Mouse (Mus musculus) limb, embryonic 13.5 days (tissue): ENCODE measurements at regions not wholly inside any gene's neighbourhood (a gene's known extent, or its start where the extent isn't known, plus 50 kb on each side); places are given as distances from the start of the nearest gene placed in this dataset.

ENCODE experiments used
- ATAC-seq: fragments of 200-750 bp; cut with Nextera tagmentation; 2 replicates; pipeline ENCODE4 v1.8.0; 2017; ENCODE audit warnings: low read depth, moderate number of reproducible peaks, moderate TSS enrichment; ENCODE audit not compliant: low FRiP score
- H3K27ac ChIP-seq: fragments of 300-500 bp; sonication (generic); 2 replicates; pipeline ENCODE4 v1.5.1; 2015; ENCODE audit warnings: inconsistent platforms, mild to moderate bottlenecking, moderate library complexity
- H3K27me3 ChIP-seq: fragments of 300-500 bp; sonication (generic); 2 replicates; pipeline ENCODE4 v1.6.1; 2015; ENCODE audit warnings: mild to moderate bottlenecking, inconsistent platforms
- H3K36me3 ChIP-seq: fragments of 300-500 bp; sonication (generic); 2 replicates; pipeline ENCODE4 v1.6.1; 2015; ENCODE audit warnings: inconsistent platforms, mild to moderate bottlenecking, moderate library complexity
- H3K4me1 ChIP-seq: fragments of 300-500 bp; sonication (generic); 2 replicates; pipeline ENCODE4 v1.6.1; 2015; ENCODE audit warnings: inconsistent platforms
- H3K4me2 ChIP-seq: fragments of 300-500 bp; sonication (generic); replicated peaks from 2 replicates; pipeline ENCODE4 v1.6.1; 2015; ENCODE audit warnings: inconsistent platforms, mild to moderate bottlenecking, moderate library complexity
- H3K4me3 ChIP-seq: fragments of 300-500 bp; sonication (generic); 2 replicates; pipeline ENCODE4 v1.5.1; 2015; ENCODE audit warnings: moderate library complexity, mild to moderate bottlenecking, inconsistent platforms
- H3K9ac ChIP-seq: fragments of 300-500 bp; sonication (generic); 2 replicates; pipeline ENCODE4 v1.6.1; 2015; ENCODE audit warnings: mild to moderate bottlenecking, inconsistent platforms
- H3K9me3 ChIP-seq: fragments of 300-500 bp; sonication (generic); 2 replicates; pipeline ENCODE4 v1.6.1; 2016; ENCODE audit warnings: inconsistent platforms
- WGBS: fragments of 180-500 bp; shearing (Covaris S2); methylation state at CpG from one replicate; pipeline ENCODE4 v1.1.7; 2015; 5-methylcytosine and 5-hydroxymethylcytosine counted together

DNA sequence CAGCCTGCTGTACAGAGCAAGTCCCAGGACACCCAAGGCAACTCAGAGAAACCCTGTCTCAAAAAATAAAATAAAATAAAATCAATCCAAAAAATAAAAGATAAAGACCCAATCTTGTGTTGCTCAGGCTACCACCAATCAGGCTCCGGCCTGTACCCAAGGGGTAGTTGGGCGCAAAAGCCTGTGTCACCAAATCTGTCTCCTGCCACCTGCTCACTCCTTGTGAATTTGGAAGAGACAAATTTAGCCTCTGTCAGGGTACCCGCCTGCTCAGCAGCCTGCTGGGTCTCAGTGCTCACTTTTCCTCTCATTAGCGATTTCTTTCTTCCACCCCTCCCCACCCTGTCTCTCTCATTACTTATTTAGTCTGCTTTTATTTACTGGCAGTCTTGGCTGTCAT lies 54.6 kb downstream of the Sox4 start:
- no peak for ATAC-seq
- Histone ChIP-seq H3K36me3 (no peaks in the 10 kb centered on the region), H3K9me3 (peaks cover 10% of the 10 kb centered on the region), H3K4me1 (no peaks in the 10 kb centered on the region), H3K9ac (no peak overlapping the region), H3K4me3 (no peak overlapping the region), H3K27ac (no peak overlapping the region), H3K27me3 (no peaks in the 10 kb centered on the region), H3K4me2 (no peak overlapping the region)
- WGBS = 79% methylated on average over 4 of the region's 4 CpGs

DNA sequence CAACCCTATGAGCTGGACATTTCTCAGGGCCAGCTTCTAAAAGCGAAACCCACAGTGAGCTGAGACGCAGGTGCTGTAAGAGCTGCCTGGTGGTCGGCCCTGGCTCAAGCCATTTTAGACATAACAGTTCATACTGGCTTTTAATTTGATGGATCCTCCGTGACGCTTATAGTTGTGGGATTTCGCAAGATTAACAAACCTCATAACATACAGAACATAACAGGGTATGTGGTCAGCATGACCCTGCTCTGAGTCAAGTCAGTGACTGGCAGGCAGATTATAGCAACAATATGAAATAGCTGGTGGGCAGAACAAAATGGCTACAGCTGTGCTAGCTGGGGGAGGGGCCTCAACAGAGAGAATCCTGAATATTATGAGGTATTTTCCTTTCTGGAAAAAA lies 60.6 kb downstream of the Sox4 start:
- Histone ChIP-seq H3K9ac (no peak overlapping the region), H3K9me3 (peaks cover 10% of the 10 kb centered on the region), H3K4me3 (no peak overlapping the region), H3K27me3 (peaks cover 6% of the 10 kb centered on the region), H3K27ac (no peak overlapping the region), H3K4me1 (no peaks in the 10 kb centered on the region), H3K4me2 (no peak overlapping the region), H3K36me3 (no peaks in the 10 kb centered on the region)
- ATAC-seq = no peak
- 82% methylated on average over 6 of the region's 6 CpGs for WGBS

DNA sequence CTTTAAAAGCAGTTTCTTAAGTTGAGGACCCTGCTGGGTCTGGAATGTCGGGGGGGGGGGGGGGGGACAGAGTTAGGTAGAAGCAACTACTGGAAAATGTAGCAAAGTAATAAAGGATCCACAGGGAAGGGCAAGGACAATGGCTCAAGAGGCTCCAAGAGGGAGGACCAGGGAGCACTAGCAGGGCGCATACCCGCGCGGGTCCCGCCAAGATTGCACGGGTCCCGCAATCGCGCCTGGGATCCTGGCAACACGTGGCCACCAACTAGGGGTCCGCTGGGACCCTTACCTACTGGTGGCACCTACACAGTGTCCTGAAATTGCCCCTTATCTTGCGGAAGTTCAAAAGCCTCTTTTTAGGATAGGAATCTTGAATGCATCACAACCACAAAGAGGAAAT lies 66.4 kb downstream of the Sox4 start:
- Histone ChIP-seq H3K9ac (no peak overlapping the region), H3K27me3 (peaks cover 30% of the 10 kb centered on the region), H3K4me2 (peak overlapping the region; percentile 49), H3K27ac (no peak overlapping the region), H3K4me3 (no peak overlapping the region; the same call in 1 of the 2 replicates), H3K36me3 (no peaks in the 10 kb centered on the region), H3K9me3 (no peaks in the 10 kb centered on the region; the same call in 1 of the 2 replicates), H3K4me1 (peaks cover 27% of the 10 kb centered on the region)
- 13% methylated on average over 13 of the region's 13 CpGs for WGBS
- ATAC-seq = no peak

DNA sequence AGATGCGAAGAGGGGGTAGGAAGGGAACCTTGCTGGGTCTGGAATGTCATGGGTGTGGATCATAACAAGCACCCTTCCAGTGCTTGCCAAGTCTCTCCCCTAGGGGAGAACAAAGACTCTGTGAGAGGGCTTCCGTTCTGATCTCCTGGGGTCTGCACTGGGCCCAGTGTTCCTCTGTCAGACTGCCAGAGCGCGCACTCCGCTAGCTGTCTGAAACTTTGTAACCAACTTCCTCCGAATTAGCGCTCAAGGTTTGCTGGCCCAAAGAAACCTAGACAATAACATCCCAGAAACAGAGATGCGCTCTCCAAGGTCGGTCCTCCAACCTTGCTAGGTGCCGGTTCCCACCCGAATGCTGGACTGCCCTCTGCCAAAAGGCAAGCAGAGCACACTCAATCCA lies 66.8 kb downstream of the Sox4 start:
- Histone ChIP-seq H3K4me1 (peaks cover 32% of the 10 kb centered on the region), H3K27me3 (peaks cover 30% of the 10 kb centered on the region), H3K4me2 (peak overlapping the region; percentile 49), H3K9me3 (no peaks in the 10 kb centered on the region; the same call in 1 of the 2 replicates), H3K27ac (no peak overlapping the region), H3K4me3 (peak overlapping the region; percentile 5), H3K9ac (no peak overlapping the region), H3K36me3 (no peaks in the 10 kb centered on the region)
- ATAC-seq = no peak
- WGBS = 12% methylated on average over 11 of the region's 11 CpGs

DNA sequence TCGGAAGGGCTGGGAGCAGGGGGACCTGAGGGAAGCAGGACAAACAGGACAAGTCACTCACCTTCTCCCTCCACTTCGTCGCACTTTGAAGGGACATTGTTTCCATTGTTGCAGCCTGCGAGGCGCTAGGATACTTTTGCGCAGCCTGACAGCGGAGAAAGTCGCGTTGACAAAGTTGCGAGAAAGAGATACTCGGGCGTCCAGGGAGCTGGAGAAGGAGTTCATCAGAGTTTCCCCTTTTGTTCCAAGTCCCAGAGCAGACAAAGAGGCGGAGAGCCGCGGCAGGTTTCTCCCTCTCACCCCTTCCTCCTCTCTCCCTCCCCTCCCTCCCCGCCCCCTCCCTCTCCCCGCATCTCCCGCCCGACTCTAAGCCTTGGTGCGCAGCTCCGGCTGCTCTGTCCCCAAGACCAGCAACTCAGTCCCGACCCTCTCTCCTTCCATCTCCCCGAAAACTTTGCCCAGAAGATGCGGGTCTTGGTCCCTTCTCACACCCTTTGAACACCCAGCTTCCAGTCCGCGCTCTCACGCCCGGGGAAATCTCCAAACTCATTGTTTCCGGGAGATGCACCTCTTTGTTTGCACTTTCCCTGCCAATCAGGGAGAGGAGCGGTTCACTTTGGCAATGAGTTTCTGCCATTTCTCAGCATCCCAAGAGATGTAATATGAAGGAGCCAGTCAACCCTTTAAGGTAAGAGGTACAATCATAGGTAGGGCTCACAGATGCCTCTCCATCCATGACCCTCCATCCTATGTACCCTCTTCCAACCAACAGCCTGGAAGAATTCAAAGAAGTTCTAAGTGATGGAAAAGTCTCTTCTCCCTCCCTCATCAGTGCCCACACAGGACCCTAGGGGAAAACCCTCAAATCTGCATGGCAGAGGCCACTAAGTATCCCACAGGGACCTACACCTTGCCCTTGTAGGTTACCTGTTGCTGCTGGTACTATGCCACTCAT lies 68.2 kb downstream of the Sox4 start:
- under 1% methylated on average over 29 of the region's 30 CpGs for WGBS
- Histone ChIP-seq H3K4me3 (peak overlapping the region; percentile 60), H3K36me3 (no peaks in the 10 kb centered on the region), H3K27me3 (peaks cover 30% of the 10 kb centered on the region), H3K27ac (peak overlapping the region; percentile 52; the same call in 1 of the 2 replicates), H3K4me1 (peaks cover 42% of the 10 kb centered on the region), H3K9me3 (no peaks in the 10 kb centered on the region; the same call in 1 of the 2 replicates), H3K4me2 (peak overlapping the region; percentile 74), H3K9ac (peak overlapping the region; percentile 83)
- ATAC-seq = peak; percentile 75; the same call in 1 of the 2 replicates

DNA sequence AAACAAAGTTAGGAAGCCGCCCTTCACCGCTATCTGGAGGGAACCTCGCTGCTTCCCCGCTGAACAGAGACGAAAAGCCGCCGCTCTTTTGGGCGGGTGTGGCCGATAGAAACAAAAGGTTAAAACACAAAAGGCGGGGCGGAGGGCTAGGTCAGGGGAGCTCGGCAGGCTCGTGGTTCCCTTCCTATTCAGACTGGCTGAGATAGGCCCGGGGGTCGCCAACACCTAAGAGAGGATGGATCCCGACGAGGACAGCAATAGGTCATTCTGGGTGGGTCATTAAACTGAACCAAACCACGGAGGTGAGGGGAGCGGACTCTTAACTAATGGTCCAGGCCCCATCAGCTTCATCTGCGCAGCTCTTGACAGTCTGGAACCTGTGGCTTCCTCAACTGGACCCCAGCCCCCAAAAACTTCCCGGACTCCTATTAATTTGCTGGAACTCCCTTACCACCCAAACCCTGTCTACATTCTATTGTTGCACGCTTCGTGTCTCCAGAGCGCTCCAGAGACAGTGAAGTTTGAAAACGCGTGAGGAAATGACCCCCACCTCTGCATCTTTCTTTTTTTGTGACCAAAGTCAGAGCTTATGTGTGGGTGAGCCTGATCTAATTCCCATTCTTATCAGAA lies 69.2 kb downstream of the Sox4 start:
- Histone ChIP-seq H3K9me3 (no peaks in the 10 kb centered on the region), H3K27me3 (peaks cover 30% of the 10 kb centered on the region), H3K27ac (peak overlapping the region; percentile 52; the same call in 1 of the 2 replicates), H3K36me3 (no peaks in the 10 kb centered on the region), H3K4me3 (peak overlapping the region; percentile 60), H3K4me2 (peak overlapping the region; percentile 74), H3K9ac (peak overlapping the region; percentile 83), H3K4me1 (peaks cover 52% of the 10 kb centered on the region)
- ATAC-seq = peak; percentile 42; the same call in 1 of the 2 replicates
- WGBS = 0% methylated on average over 26 of the region's 26 CpGs

DNA sequence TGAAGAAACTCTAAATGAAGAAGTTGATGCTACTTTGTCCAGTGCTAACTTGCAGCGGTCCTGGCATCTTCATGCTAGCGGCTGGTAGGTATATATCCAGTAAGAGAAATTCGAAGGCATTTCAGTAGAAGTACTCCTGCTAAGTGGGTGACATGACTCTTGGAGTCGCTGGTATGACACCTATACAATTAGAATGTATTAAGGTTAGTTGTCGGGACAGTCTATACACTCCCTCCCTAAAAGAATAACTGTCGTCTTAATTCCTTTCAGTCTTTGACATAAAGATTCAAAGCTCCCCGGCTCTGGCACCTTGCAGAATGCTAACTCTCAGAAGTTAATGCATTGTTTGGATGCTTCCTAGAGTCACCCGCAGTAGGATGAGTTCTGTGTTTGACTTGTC lies 70.1 kb downstream of the Sox4 start:
- Histone ChIP-seq H3K4me2 (peak overlapping the region; percentile 74), H3K27me3 (peaks cover 29% of the 10 kb centered on the region), H3K9ac (peak overlapping the region; percentile 83), H3K4me1 (peaks cover 61% of the 10 kb centered on the region), H3K27ac (no peak overlapping the region), H3K9me3 (no peaks in the 10 kb centered on the region), H3K36me3 (peaks cover 8% of the 10 kb centered on the region; the same call in 1 of the 2 replicates), H3K4me3 (peak overlapping the region; percentile 60)
- 35% methylated on average over 8 of the region's 8 CpGs for WGBS
- ATAC-seq = no peak

DNA sequence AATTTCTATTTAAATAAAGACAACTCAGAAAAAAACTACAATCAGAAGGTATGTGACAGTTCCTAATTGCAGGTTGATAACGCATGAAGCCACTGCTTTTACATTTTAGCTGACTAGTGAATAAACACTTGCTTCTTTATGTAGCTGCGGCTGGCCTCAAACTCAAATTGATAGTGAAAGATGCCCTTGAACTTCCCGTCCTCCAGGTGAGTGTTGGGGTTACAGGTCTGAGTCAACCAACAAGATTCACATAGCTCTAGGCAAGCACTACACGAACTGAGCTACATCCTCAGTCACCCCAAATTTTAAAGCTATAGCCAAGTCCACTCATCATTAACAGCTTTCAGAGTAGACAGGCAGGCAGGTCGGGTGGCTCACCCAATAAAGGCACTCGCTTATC lies 72.6 kb downstream of the Sox4 start:
- Histone ChIP-seq H3K9me3 (no peaks in the 10 kb centered on the region), H3K4me1 (peaks cover 58% of the 10 kb centered on the region), H3K27ac (no peak overlapping the region), H3K4me2 (peak overlapping the region; percentile 68), H3K4me3 (peak overlapping the region; percentile 60), H3K9ac (no peak overlapping the region), H3K36me3 (peaks cover 21% of the 10 kb centered on the region), H3K27me3 (peaks cover 4% of the 10 kb centered on the region)
- 56% methylated on average over 6 of the region's 6 CpGs for WGBS
- ATAC-seq = no peak

DNA sequence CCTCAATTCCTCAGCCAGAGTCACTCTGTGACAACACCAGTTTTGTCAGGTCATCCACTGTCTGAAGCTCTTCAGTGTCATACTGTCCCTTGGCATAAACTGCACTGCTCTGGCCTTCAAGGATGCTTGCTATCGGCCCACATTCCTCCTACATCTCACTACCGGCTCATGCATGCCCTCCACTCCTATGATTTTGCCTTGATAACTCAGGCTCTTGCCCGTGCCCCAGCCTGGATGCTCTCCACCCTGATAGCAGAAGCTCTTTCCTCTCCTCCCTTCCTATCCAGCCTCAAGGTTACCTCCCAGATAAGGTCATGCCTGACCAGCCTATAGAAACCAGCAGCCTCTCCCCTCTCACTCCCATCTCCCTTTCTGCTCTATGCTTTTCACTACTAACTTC lies 74.8 kb downstream of the Sox4 start:
- Histone ChIP-seq H3K4me2 (peak overlapping the region; percentile 4; the same call in 1 of the 2 replicates), H3K27me3 (no peaks in the 10 kb centered on the region), H3K4me1 (peaks cover 62% of the 10 kb centered on the region), H3K9me3 (no peaks in the 10 kb centered on the region), H3K36me3 (peaks cover 42% of the 10 kb centered on the region), H3K9ac (no peak overlapping the region), H3K4me3 (no peak overlapping the region), H3K27ac (no peak overlapping the region)
- ATAC-seq = no peak
- 79% methylated on average over 3 of the region's 3 CpGs for WGBS

DNA sequence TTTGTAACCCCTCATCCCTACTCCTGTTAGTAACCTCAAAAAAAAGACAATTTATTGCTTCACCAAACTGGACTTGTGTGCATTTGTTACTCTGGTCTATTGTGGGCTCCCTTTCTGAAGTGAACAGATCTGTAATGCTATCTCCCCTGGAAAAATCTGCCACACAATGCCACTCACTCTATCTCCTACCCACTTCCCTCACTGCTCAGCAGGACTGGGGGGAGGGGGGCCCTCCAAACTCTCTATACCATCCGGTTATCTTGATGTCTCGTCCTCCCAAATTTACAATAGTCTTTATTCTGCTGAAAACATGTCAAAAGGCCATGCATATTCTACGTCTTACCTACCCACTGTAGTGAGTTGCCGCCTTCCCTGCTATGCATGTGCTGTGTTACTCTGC lies 76.7 kb downstream of the Sox4 start:
- Histone ChIP-seq H3K4me3 (no peak overlapping the region), H3K27me3 (no peaks in the 10 kb centered on the region), H3K27ac (no peak overlapping the region), H3K4me2 (no peak overlapping the region), H3K9me3 (no peaks in the 10 kb centered on the region), H3K9ac (no peak overlapping the region), H3K36me3 (peaks cover 60% of the 10 kb centered on the region), H3K4me1 (peaks cover 46% of the 10 kb centered on the region)
- WGBS = 78% methylated on average over 4 of the region's 4 CpGs
- ATAC-seq = no peak

DNA sequence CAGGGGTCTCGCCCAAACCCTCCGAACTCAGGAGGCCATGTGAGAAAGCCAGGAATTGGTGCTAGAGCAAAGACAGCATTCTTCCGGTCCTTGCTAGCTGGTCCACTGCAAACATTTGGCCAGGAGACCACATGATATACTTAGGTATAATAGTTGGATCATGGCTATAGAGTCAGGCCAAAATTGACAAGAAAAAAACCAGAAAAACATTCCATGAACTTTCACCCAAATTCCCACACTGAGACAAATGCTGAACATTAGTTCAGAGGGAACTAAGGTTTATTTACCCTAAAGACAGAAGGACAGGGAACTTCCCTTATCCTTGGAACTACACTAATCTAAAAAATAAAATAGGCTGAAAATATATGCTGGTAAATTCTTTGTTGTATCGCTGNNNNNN lies 82.8 kb downstream of the Sox4 start:
- Histone ChIP-seq H3K9me3 (no peaks in the 10 kb centered on the region), H3K4me2 (no peak overlapping the region), H3K27ac (no peak overlapping the region), H3K4me1 (peaks cover 23% of the 10 kb centered on the region), H3K9ac (no peak overlapping the region), H3K27me3 (no peaks in the 10 kb centered on the region), H3K36me3 (peaks cover 72% of the 10 kb centered on the region), H3K4me3 (no peak overlapping the region)
- no peak for ATAC-seq
- 97% methylated on average over 4 of the region's 4 CpGs for WGBS

DNA sequence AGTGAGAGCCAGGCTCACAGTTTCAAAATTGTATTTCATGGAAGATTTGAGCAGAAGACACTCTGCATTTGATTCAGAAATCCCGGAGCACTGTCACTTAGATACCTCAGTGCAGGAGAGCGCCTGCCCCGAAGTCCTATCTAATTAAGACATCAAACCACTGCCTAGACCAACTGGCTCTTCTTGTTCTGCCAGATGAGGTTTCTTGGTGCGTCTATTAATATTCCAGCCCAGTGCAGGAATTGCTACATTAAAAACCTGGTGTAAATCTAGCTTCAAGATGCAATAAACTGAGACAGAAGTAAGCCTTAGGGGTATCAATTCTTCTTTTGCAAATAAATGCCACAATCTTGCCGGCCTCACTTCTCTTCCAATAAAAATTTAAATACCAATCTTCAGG lies 86.3 kb downstream of the Sox4 start:
- H3K4me2 ChIP-seq = 0 out of 2 replicates have a peak overlapping the region, but pooled peaks have one; percentile 3
- H3K27me3 ChIP-seq = no peaks in the 10 kb centered on the region
- no peak overlapping the region for H3K4me3 ChIP-seq
- peaks cover 4% of the 10 kb centered on the region; the same call in 1 of the 2 replicates for H3K9me3 ChIP-seq
- peak overlapping the region; percentile 69; the same call in 1 of the 2 replicates for H3K27ac ChIP-seq
- peaks cover 18% of the 10 kb centered on the region for H3K4me1 ChIP-seq
- H3K36me3 ChIP-seq = peaks cover 67% of the 10 kb centered on the region
- ATAC-seq = peak; percentile 48; the same call in 1 of the 2 replicates
- H3K9ac ChIP-seq = no peak overlapping the region
- 53% methylated on average over 5 of the region's 5 CpGs for WGBS
